19 mouse cellular contexts compared by ENCODE assay signal in genomic region chr15:74021766-74022165, GRCm38 (mm10).
A peak's percentile ranks its signal among the peaks of the same experiment; 100 is the strongest.
DNase-seq lines count a peak whose midpoint lies in the region; ATAC-seq lines count a peak whose summit lies in the region.
"Had no signal": no experiment of that assay in that cellular context is flagged by ENCODE, and none has a peak within 500 bp of the region (broad histone marks: within the 10 kb centered on the region; RNA-seq: fewer than 3 reads in every experiment).

No protein-coding gene starts in this region.

- DNase-seq in adrenal gland, adult (ENCODE audit: inconsistent age in 2 of 2, low spot score in 1 of 2) = peak; percentile 52 to 70
- no peak for DNase-seq in adrenal gland, adult 18-20 months (ENCODE audit: low spot score in 2 of 2)
- DNase-seq in urinary bladder, adult 18-20 months (ENCODE audit: low spot score in 2 of 2) = peak; percentile 50 to 72
- DNase-seq in urinary bladder, postnatal 10 days (ENCODE audit: low spot score) = no peak
- DNase-seq in adrenal gland, postnatal 14 days = peak; percentile 31
- DNase-seq in urinary bladder, postnatal 25 days (ENCODE audit: low spot score) = peak; percentile 42
- DNase-seq in ovary, postnatal 36 days (ENCODE audit: low spot score) = no peak
- DNase-seq: cerebellum, adult 18-20 months; cerebellum, adult 9-10 months; cerebellum, postnatal 14 days; gastrocnemius, adult 2 months; gastrocnemius, postnatal 14 days; heart, adult 11 months had no signal

- no peak for ATAC-seq in frontal cortex, adult (ENCODE audit: low TSS enrichment)
- ATAC-seq: forebrain, embryonic 13.5 days; forebrain, embryonic 16.5 days; hindbrain, embryonic 16.5 days; intestine, embryonic 15.5 days; Patski had no signal

Comparison
In these comparisons a context has a peak if more than half of its experiments do, and no peak if none do; other contexts are left out.
1. DNase-seq: peak in adrenal gland, adult (2 of 2), urinary bladder, adult 18-20 months (2 of 2), adrenal gland, postnatal 14 days (single experiment) and urinary bladder, postnatal 25 days (single experiment); none in adrenal gland, adult 18-20 months (0 of 2), urinary bladder, postnatal 10 days (single experiment) and ovary, postnatal 36 days (single experiment).